Mouse (Mus musculus) induced T-regulatory cell, adult 2 months (primary cell): ENCODE measurements around the gene Etv5.

Source experiments
- DNase-seq: peaks from one replicate; pipeline ENCODE4 v3.0.0-alpha.2; 2012; ENCODE audit warnings: low read depth

Etv5 gene

DNA sequence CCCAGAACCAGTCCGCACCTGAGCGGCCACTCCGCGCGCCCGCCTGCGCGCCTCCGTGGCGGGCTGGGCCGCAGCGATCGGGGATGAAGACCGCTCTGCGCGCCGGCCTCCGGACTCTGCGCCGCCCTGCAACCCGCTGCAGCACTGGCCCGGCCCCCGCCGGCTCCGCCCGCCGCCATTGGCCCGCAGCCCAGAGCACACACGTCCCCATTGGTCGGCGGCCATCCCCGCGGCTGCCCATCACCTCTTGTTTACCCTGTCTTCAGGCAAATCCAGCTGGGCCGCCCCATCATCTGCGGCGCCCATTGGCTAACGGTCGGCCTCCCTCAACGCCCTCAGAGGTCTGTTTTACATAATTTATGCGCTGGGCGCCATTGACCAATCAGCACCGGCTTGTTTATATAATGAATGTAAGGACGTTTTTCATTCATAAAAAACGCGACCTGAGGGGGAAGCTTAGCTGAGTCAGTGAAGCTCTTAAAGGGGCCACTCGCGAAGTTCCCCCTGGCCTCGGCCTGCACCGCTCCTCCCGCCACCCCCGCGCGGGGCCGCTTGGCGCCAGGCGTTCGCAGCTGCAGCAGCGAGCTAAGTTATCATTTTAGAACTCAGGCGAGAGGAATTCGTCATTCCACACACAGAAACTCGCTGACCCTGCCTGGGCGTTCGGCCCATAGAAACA lies at the start of gene Etv5:
TSS of gene Etv5 (minus strand) at position 221 of the 679 bp plus-strand sequence.
- DNase-seq, result peak; percentile 98

DNA sequence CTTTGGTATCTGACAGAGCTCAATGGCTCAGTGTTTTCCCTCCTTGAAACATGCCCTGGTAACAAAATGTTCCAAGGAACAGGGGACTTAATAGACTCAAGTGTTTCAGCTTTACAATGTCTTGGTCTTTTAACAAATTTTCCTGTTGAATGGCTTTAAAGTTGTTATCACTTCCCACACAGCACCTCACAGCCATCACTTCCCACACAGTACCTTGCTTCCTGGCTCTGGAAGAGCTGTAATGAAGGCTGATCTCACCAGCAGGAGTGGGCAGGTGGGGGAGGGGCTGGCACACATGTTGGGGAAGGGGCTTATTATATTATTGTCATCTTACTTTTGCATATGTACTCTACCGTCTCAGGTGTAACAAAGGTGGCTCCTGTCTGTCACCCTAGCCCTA lies 44.4 kb upstream of the Etv5 start:
- no peak for DNase-seq

DNA sequence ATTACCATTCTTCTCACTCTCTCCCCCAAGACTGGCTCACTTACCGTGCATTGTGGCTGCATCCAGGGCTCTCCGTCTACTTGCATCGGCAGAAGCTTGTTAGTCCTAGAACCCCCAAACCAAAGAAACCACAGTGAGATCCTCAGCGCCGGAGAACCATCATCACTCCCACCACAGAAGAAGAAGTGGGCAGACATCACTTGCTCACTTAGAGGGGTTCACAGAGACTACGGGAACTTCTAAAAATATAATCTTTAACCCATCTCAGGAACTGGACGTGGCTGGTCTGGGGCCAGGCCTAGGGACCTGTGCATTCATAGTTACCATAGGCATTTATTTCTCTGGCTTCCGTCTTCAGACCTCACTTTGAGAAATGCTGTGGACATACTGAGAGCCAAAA lies 39.8 kb upstream of the Etv5 start:
- no peak for DNase-seq

DNA sequence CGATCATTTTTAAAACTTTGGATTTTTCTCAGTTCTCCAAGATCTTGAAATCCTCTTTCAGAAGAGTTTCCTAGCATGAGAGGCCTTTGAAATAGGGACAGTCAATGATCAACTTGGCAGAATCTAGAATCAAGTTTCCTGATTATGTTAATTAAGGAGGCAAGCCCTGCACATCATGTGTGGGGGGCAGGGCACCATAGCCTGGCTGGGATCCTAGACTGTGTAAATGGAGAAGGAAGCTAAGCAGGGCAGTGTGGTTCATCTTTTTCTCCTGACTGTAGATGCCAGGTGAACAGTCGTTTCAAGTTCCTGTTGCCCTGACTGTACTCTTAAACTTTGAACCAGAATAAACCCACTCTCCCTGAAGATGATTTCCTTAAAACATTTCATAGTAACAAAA lies 32.2 kb upstream of the Etv5 start:
- DNase-seq, result no peak

DNA sequence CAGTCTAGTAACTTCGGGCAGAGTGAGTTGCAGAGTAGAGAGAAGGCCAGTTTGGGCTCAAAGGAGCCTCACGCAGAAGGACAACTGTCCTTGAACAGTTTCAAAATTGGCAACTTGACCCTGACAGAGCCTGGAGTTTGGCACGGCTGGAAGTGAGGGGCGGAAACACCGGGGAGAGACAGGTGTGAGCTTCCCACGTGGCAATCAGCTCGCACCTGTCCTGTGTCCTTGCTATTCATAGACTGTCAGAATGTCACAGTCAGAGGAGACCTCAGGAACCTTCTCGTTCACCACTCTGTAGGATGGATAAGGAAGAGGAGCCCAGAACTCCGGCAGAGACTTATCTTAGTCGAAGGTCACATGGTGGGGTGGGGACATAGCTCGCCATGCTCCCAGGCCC lies 29.9 kb upstream of the Etv5 start:
- DNase-seq, result no peak

DNA sequence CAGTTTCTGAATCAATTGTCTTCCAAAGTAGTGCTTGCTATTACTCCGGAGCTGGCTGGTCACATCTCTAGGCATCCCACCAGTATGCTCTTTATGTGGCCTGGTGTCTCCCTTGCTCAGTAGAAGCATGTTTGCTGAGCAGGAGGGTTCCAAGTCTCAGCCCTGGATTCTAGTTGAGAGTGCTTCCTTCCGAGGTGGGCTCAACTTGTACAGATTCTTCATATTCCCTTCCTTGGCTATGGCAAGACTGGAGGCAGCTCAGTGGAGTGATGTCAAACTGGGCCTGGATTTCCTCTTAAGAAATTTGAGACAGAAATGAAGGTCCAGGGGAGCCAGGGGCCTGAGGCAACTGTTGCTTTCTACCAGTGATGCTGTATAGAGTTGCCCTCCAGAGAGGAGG lies 27.6 kb upstream of the Etv5 start:
- DNase-seq, result no peak

DNA sequence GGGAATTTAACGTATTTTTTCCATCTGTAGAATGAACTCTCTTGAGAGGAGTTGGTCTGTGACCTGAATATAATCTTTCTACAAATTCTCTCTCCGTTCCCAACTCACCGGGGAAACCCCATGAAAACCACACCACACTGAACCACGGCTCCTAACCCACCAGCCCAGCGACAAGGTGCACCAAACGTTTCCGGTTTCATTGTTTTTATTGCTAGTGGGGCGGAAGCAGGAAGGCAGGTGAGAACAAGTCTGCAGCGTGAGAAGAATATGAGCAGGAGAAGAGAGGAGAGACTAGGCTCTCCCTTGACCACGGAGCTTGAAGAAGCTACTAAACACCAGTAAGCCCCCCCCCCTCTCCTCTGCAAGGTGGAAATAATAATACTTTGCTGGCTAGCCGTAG lies 26.9 kb upstream of the Etv5 start:
- peak; percentile 89 for DNase-seq

DNA sequence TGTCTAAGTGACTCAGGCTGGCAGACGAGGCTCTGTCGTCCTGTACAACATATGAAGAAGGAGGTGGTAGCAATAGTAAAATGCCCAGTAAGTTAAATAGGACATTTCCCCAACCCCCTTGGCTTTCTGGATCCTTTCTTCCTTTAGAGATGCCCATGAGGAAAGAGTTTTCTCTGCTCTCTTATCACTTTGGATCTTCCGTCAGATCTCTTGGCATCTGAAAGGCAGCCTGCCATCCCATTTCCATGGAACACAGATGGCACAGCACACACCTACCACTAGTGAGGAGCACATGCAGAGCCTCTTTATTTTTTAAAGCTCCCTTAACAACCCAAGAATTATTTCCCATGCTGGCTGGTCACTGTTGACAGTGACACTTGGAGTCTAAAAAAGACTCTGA lies 22.7 kb upstream of the Etv5 start:
- DNase-seq, result no peak

DNA sequence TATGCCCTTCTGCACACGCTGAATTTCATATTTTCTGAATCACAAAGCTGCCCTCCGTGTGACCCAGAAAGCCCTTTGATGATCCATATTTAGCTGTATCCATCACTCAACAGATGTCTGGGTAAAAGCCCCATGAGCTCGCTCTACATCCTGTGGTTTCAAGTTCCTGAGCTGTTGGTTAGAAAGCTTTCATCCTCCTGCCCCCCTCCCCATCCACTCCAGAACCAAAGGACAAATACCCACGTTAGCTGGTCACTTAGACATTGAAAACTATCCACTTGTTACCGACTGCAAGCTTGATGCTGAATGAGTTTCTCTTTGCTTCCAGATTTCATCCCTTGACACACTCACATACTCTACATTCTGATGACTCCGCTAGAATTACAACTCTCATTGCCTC lies 22.2 kb upstream of the Etv5 start:
- DNase-seq, result no peak

DNA sequence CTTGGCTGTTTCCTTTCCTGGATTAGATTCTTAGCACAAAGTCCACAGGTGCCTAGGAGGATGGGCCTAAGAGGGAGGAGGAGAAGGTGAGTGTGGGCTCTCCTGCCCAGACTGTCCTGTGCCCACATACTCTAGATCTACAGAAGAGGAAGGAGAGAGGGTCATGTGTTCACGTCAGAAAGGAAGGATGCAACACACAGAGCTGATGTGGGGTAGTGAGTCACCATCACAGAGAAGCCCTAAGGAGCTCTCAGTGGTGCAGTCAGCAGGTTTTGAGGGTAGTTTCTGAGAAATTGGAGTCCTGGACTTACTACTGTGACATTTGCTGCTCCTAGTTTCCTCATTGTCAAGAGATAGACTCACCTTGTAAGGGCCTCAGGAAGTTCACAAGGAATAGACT lies 21.4 kb upstream of the Etv5 start:
- DNase-seq, result no peak

DNA sequence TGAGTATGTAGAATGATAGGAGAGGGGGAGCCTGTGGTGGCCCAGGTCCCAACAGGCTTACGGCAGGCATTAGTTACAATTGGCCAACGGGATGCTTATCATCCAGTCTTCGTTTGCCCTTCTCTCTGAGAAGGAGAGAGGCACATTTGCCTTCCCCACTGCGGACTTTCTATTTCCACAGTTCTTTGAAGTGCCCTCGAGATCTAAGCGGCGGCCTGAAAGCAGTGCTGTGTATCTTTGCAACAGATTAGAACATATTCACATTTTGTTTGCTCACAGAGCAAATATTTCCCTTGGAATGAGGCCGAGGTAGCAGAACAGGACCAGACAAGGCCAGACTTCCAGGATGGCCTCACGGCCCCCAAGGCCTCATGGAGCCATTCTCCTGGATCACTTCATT lies 12.6 kb upstream of the Etv5 start:
- DNase-seq, result no peak

DNA sequence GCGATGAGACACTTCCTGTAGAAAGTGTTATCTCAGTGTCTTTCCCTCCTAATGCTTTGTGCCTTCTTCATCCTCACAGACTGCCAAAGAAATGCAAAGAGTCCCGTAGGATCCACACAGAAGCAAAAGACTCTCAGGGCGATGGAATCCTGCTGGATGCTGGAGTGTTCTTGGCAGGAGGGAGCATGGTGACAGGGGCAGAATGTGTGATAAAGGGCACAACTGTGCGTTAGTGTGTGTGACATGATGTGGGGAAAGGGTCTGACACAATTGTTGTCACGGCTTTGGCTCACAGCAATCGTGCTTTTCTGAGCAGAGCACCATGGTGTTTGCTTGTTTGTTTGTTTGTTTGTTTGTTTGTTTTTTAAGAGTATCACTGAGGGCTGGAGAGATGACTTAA lies 8.6 kb upstream of the Etv5 start:
- no peak for DNase-seq

DNA sequence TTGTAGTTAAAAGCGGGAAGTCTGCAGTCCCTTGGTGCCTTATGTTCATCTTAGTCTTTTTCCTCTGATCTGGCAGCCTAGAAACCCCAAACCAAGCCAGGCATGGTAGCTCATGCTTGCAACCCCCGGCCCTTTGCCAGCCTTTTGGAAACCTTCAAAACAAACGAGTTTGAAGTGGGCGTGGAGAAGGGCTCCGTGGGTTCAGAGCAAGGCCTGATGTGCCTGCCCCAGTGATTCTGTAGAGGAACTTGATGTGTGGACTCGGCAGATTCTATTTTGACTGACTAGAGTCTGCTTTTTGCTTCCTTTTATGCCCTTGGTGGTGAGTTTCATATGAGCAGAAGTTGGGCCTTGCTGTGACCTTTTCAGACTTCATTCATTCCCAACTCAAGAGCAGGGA lies 5.3 kb upstream of the Etv5 start:
- DNase-seq, result no peak

DNA sequence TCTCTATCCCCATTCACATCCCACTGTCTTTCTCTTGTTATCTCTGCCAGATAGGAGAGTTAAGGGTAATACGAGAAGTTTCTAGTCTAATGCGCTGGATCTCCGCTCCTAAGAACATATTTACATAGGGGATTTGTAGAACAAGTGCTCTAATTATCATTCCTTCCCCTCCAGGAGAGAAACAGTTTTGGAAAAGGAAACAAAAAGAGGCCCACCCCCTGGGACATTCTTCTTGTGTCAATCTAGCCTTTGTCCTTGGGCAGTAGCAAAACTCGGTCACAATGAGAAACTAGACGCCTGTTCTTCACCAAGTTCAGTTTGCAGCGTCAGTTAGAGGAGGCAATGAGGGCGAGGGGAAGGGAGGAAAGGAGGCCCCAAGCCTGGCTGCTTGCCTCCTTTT lies 2.7 kb upstream of the Etv5 start:
- DNase-seq, result no peak

DNA sequence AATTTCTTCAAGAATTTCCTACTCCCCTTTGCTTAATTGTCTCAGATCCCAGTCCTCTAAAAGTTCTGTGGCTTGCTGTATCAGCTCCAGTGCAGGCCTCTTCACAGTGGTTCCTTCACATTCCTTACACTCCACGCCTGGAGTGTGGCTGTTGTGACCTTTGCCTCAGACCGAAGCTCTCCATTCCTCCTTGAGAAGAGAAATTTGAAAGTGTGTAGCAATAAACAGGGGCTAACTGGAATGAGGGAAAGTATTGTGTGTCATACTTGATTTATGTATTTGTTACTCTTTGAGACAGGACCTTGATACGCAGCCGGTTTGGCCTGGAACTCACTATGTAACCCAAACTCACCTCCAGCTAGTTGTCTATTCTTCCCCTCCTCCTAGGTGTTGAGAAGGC lies 1.8 kb upstream of the Etv5 start:
- DNase-seq, result no peak

DNA sequence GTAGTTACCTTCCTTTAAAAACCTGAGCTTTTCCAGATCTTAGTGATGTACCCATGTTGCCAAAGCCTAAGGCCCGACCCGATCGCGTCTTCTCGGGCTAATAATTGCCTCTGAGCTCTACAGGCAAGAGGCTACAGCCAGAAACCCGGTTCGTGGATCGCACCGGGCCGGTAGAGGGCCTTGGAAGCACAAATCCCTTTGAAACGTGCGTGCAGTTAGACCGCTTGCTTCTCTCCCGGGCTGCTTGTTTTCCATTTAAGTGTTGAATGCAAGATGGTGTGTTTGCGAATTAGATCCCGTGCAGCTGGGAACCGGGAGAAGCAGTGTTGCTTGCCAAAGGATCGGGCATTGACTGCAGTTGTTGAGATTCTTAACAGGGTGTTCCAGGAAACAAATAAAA lies 750 bp upstream of the Etv5 start:
- DNase-seq, result peak; percentile 55

DNA sequence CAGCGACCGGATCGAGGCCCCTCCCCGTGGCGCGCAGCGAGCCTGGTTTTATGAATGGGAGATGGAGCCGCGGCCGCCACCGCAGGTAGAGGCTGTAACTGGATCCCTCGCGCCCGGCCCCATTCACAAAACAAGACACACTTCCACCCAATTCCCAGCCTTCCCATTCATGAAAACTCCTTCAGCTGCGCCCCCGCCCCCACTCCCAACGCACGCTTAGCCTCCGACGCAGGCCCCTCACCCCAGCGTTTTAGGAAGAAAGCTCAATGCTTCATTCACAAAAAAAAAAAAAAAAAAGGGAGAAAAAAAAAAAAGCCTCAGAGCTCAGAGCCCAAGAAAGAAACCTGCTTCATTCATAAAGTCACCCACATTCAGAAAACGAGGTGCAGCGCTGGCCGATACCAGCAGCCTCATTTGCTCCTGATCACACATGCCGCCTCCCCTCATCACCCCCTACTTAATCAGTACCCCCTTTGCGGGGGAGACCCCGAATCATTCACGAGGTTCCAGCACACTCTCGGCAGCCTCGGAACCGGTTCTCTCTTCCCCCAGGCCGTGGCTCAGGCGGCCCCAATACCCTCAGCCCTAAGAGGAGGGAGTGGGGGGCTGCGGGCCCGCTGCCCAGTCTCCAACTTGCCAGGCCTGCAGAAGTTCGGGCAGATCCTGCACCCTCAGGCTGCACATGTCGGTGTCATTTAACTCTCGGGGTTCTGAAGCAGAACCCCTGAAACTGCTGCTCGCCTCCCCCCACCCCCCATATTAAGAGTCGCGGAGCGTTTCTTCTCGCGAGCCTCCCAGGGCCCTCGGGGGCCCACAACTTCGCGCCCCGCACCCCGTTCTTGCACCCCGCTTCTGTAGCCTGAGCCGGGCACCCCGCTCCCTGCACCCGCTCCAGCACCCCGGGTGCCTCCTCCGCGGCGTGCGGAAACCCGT lies 812 bp downstream of the Etv5 start:
- peak; percentile 68 for DNase-seq

DNA sequence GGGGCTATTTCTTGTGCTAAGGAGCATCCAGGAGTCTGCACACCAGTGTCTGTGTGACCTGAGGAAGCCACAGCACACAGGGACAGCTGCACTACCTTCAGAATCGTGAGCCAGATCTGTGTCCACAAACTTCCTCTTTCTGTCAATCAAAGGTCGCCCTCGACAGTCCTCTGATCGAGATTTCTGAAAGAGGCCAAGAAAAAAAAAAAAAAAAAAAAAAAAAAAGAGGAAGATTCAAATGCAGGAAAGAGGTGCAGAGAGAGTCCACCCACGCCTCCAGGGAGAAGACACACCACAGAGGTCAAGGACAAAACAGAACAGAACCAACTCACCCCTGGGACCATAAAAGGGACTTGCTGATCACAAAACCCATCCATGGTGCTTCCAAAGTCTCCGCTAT lies 3.4 kb downstream of the Etv5 start:
- no peak for DNase-seq

DNA sequence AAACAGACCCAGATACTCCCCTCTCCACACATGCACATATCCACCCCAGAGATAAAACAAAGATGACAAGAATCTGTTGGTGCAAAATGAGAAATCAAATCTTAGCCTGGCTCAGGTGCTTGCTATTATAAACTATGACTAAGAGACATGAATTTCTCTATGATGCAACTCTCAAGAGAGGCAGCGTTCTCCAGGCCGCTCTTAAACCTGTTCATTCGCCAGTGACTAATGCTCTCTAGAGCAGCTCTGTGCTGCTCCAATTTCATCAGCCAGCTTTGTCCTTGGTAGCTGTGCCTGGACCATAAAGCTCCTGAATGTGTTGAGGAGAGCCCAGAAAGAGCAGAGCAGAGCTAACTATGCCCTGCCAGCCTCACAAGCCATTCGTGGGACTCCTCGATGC lies 5.0 kb downstream of the Etv5 start:
- DNase-seq, result no peak

DNA sequence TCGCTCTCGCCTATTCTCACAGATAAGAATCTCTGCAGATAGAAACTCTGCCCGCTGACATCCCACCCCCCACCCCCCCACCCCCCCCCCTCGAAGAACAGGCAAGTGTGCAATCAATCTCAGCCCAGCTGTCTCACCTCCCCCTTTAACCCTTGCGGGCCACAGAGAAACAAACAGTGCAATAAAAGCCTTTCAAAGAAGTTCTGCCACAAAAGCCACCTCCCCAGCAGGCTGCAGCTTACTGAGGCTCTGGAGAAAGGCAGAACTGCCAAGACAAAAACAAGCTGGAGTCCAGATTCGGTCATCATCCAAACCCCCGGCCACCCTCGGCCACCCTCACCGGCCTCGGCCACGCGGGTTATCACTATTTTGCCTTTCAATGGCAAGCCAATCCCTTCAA lies 5.6 kb downstream of the Etv5 start:
- DNase-seq, result no peak

DNA sequence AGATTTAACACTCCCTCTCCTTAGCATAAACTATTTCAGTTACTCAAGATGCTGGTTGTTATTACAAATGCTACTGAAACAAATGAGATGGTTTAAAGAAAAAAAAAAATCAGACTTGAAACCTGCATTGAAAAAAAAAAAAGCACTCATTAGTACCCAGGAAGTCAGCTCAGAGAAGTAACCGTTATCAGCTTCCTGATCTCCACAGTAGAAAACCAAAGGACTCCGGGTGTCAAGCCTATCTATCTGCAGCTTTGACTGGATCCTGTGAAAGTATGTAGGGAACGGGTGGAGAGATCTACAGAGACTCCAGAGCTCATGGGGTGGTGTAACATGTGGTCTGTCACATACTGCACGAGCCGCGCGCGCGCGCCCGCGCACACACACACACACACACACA lies 7.7 kb downstream of the Etv5 start:
- peak; percentile 73 for DNase-seq

DNA sequence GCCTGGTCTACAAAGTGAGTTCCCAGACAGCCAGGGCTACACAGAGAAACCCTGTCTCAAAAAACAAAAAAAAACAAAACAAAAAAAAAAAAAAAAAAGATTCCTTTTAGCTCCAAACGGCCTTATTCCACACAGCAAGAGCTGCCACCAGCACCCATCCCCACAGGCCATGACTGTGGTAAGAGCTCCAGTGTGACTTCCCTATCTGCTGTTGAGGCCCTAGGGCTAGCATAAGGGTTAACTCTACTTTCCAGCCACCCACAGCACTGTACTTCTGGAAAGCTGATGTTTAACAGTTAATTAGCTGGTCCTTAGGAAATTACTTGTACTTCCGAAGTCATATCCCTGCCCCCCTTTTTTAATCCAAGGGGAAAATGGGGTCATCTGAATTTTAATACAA lies 8.2 kb downstream of the Etv5 start:
- no peak for DNase-seq

DNA sequence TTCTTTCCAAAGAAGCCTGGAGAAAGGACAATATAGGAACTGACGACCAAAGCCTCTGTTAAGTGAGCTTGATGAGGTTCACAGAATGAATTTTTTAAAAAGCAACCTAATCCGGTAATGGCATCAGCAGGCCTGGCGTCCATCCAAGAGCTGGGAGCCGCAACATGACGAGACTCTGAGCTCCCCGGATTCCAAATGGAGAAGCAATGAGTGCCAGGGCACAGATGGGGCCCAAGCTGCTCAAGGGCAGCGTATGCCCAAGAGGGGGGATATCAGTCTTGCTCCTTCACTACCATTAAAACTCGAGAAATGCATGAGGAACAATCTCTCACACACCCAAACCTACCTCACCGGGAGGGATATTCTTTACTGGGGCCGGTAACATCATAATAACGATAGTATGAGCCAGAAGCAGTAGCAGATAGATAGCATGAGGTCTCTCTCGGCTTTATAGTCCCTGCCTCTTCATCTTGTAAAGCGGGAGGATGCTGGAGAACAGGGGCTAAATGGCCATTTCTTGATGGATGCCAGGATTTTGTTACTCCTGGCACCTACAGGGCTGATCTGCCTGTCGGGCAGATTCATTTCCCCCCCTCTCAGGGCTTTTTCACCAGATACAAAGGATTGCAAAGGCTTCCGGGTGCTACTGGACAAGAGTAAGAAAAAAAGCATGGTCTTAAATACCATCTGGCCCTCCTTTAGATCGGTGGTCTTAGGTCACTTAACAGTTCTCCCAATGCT lies 9.1 kb downstream of the Etv5 start:
- no peak for DNase-seq
